Mouse (Mus musculus): ENCODE measurements around the gene Kcnmb1.

Kcnmb1 gene

DNA sequence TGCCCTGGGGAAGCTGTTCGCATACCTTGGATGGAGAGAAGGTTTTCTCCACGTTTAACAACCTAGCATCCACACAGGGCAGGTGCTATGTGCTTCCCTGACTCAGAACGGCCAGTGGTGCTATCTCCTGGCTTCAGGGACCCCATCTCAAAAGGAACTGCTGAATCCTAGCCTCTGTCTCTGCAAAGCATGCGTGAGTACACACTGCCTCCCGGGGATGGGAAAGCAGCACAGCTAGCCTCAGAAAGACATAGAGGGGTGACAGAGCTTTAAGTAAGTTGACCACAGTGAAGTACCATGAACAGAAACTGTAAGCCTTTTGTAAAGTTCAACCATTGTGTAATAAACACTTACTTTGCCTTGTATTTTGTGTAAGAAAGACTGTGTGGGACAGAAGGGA lies 30.7 kb downstream of the Kcnmb1 start:
- intact Hi-C loops (cut with DNase I), result no loop called here

DNA sequence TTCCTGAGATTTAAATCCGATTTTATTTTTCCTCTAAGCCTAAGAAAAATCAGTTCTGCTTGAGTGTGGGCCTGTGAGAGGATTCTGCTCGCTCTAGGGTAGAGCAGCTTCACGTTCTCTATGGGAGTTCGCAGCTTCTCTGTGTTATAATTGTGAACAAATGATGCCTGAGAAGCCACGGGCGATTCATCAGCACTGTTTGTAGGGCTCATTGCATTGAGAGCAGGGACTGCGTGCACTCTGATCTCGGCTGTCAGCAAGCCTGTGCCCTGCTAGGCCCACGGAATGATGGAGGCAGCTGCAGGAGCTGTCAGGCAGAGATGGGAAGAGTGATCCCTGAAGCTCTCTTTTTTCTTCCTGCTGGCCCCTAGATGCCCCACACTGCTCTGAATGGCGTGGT lies 35.4 kb downstream of the Kcnmb1 start:
- intact Hi-C loops (cut with DNase I), result no loop called here

DNA sequence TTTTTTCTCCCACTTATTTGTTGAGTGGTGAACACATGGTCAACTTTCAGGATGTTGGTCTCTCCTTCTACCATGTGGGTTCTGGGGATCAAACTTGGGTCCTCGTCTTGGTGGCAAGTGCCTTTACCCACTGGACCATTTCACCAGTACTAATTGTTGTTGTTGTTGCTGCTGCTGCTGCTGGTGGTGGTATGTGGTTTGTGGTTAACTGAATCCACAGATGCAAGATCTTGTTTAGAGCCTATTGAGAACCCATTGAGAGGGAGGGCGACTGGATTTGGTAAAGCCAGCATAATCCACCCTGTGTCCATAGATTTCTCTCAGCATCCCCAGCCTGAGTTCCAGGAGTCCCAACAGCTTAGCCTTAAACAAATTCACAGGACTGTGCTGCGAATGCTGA lies 37.6 kb downstream of the Kcnmb1 start:
- intact Hi-C loops (cut with DNase I), result loop anchor here (5.0 kb wide), 1 partner anchor 212 kb away; no protein-coding TSS in a partner anchor

DNA sequence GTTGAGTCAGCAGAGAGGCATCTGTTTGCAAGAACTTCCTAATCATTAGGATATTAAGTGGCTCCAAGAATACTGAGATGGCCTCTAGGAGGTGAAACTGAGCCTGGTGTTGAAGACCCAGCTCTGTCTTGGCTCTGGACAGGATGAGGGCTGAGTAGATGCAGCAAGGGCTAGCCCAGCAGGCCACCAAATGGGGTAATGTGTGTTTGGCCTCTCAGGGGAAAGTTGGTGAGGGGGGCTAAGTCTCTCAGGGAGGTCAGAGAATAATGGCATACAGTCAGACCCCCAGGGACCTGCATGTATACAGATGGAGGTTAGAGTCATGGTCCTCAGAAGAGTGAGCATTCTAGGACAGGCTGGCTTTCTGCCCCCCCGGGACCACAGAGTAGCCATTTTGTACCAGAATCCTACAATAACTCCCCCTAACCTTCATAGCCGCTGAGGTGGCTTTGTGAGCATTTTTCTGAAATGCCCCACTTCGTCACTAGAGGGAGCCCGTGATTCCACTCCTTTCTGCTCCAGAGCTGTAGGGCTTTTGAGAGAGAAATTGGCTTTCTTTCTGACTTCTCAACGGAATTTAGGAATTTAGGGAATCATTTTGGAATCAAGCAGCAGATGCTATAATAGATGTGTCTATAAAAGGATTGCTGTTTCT lies 39.3 kb downstream of the Kcnmb1 start:
- intact Hi-C loops (cut with DNase I), result loop anchor here (2.0 to 5.0 kb wide), 2 partner anchors 71 to 210 kb away; no protein-coding TSS in a partner anchor

GRCm38 (mm10) chr11:34002593-34002965 lies 39.8 kb downstream of the Kcnmb1 start:
- intact Hi-C loops (cut with DNase I), result loop anchor here (2.0 to 5.0 kb wide), 2 partner anchors 70 to 210 kb away; no protein-coding TSS in a partner anchor

- intact Hi-C loops (cut with DNase I), result no loop called here
These were observed 44.8 kb downstream of the Kcnmb1 start for GRCm38 (mm10) chr11:34007616-34008015.

- intact Hi-C loops (cut with DNase I), result no loop called here
These were observed 45.4 kb downstream of the Kcnmb1 start for GRCm38 (mm10) chr11:34008214-34008613.

DNA sequence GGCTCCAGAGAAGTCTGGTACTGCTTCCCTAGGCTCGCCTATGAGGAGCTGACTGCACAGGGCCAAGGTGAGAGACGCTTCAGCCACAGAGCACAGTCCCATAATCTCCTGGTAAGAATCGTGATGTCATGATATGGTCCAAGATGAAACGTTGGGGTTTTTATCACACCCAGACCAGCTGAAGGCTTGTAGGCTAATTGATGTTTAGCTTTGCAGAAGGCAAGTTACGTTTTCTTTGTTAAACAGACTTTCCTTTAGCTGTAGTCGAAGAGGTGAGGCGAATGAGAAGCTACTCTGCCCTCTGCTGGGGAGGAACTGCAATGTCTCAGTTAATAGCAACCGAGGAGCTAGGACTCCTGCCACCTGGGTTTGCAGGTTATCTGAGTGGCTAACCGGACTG lies 45.9 kb downstream of the Kcnmb1 start:
- intact Hi-C loops (cut with DNase I), result no loop called here

- intact Hi-C loops (cut with DNase I), result no loop called here
These were observed 46.7 kb downstream of the Kcnmb1 start for GRCm38 (mm10) chr11:34009316-34010087.

GRCm38 (mm10) chr11:34010133-34010858 lies 47.5 kb downstream of the Kcnmb1 start:
- intact Hi-C loops (cut with DNase I), result no loop called here

DNA sequence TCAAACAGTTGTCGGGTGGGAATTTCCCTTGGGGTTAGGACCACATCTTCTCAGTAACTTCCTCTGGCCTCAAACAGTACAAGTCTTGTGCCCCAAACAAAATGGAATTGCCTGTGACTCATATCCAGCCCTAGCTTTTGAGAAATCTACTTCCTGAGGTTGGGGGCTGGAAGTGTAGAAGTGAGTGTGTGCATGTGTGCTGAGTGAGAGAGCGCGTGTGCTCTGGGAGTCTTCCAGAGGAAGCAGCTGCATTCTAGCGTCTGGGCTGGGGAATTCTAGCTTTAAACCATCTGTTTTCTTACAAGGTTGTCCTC lies 48.0 kb downstream of the Kcnmb1 start:
- intact Hi-C loops (cut with DNase I), result no loop called here

- intact Hi-C loops (cut with DNase I), result no loop called here
These were observed 49.3 kb downstream of the Kcnmb1 start for GRCm38 (mm10) chr11:34012007-34012652.

Measured in adrenal gland (tissue).